Mouse (Mus musculus): ENCODE measurements around the gene Tmtc1.

GRCm38 (mm10) chr6:148199177-148199576 lies 245.0 kb downstream of the Tmtc1 start:
- TF ChIP-seq POLR2A (IDR thresholded peaks at IDR 0.05; ENCODE audit: extremely low read depth, insufficient read depth, low read length) (no peak), CTCF (IDR thresholded peaks at IDR 0.05; ENCODE audit: low read depth, low read length) (no peak)

All from liver, adult 2 months (tissue).